In the genomic region with DNA sequence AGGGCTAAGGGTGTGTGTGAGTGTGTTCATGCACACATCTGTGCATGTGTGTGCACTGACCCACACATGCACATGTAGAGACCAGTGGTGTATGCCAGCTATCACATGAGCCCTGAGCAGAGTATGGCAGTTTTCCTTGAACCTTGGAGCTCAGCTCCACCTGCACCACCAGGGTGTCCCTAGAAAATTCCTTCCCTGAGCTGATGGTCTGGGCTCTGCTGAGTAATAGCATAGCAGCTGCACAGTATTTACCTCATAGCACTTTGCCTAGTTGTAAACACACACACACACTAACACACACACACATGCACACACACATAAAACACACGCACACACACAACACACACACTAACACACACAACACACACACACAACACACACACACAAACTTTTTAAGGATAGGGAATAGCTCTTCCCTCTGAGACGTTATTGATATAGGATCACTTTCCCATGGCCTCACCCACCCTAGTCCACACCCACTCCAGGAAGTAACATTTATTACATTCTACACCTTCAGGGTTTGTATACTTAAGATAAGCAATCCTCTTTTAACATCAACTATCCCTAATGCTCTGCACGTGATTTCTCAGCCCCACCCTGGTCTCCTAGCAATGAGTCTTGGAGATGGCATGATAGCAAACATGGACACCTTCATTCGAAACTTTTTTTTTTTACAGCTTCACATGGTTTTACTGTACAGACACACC, we compare ENCODE assay signal across 1 mouse cellular context.
A peak's percentile ranks its signal among the peaks of the same experiment; 100 is the strongest.
TF ChIP-seq lines count a peak whose summit lies in the region.

No protein-coding gene starts in this region.

TF ChIP-seq in MEL, 35 proteins besides CTCF, POLR2A, EP300 and RAD21 (continued from another document):
- 0 out of 2 replicates have a peak, but pooled peaks have one; percentile 32 for TF ChIP-seq USF1 (IDR thresholded peaks at IDR 0.05; ENCODE audit: low read depth, low read length)
- TF ChIP-seq UBTF (IDR thresholded peaks at IDR 0.05; ENCODE audit: borderline replicate concordance, insufficient read depth, low read depth, low read length) = no peak
- no peak for TF ChIP-seq POLR2AphosphoS2 (IDR thresholded peaks at IDR 0.05; ENCODE audit: low read length)
